Comparison of ENCODE assay signal across 8 mouse cellular contexts in genomic region chr5:32459251-32459881, GRCm38 (mm10). TPM values are rescaled to one million over a fixed set of nuclear protein-coding genes. Genes with fewer than 3 reads are reported as not detected.
DNase-seq lines count a peak whose midpoint lies in the region; ATAC-seq lines count a peak whose summit lies in the region.

No protein-coding gene starts in this region.

- peak; percentile 82 for ATAC-seq in kidney, embryonic 15.5 days (replicated peaks; ENCODE audit: low FRiP score)
- peak; percentile 3 for ATAC-seq in activated CD4-positive, CD25-positive, alpha-beta regulatory T cell, adult 4 months
- peak; percentile 85 for ATAC-seq in forebrain, embryonic 13.5 days
- peak; percentile 77 for ATAC-seq in monocyte, adult 5-6 weeks (replicated peaks; ENCODE audit: insufficient number of reproducible peaks, low FRiP score, low TSS enrichment, poor library complexity, severe bottlenecking)

- DNase-seq in kidney, adult 18-20 months, result no peak
- DNase-seq in B cell, adult 2 months, result peak; percentile 80
- DNase-seq in limb, embryonic 10.5 days (ENCODE audit: low spot score), result peak; percentile 92
- no peak for DNase-seq in urinary bladder, postnatal 14 days (ENCODE audit: low spot score)

- peak overlapping the region; percentile 88 for H3K4me3 ChIP-seq in kidney, embryonic 15.5 days (replicated peaks)
- H3K4me3 ChIP-seq in forebrain, embryonic 13.5 days, result peak overlapping the region; percentile 68
- peak overlapping the region; percentile 98 for H3K4me3 ChIP-seq in limb, embryonic 10.5 days

- peaks cover 23% of the 10 kb centered on the region for H3K4me1 ChIP-seq in kidney, embryonic 15.5 days
- peaks cover 18% of the 10 kb centered on the region for H3K4me1 ChIP-seq in forebrain, embryonic 13.5 days
- peaks cover 8% of the 10 kb centered on the region; the same call in 1 of the 2 replicates for H3K4me1 ChIP-seq in limb, embryonic 10.5 days

- peak overlapping the region; percentile 99 for H3K27ac ChIP-seq in kidney, embryonic 15.5 days
- peak overlapping the region; percentile 99 for H3K27ac ChIP-seq in forebrain, embryonic 13.5 days
- H3K27ac ChIP-seq in limb, embryonic 10.5 days, result peak overlapping the region; percentile 100

- no peaks in the 10 kb centered on the region for H3K27me3 ChIP-seq in kidney, embryonic 15.5 days
- H3K27me3 ChIP-seq in forebrain, embryonic 13.5 days, result no peaks in the 10 kb centered on the region
- H3K27me3 ChIP-seq in limb, embryonic 10.5 days (ENCODE audit: low read depth, poor library complexity, severe bottlenecking), result no peaks in the 10 kb centered on the region

- no peaks in the 10 kb centered on the region for H3K36me3 ChIP-seq in kidney, embryonic 15.5 days
- H3K36me3 ChIP-seq in forebrain, embryonic 13.5 days (ENCODE audit: poor library complexity, severe bottlenecking), result no peaks in the 10 kb centered on the region
- H3K36me3 ChIP-seq in limb, embryonic 10.5 days, result no peaks in the 10 kb centered on the region

- no peaks in the 10 kb centered on the region for H3K9me3 ChIP-seq in kidney, embryonic 15.5 days (replicated peaks)
- H3K9me3 ChIP-seq in forebrain, embryonic 13.5 days (replicated peaks), result no peaks in the 10 kb centered on the region
- H3K9me3 ChIP-seq in limb, embryonic 10.5 days (replicated peaks), result no peaks in the 10 kb centered on the region

- H3K9ac ChIP-seq in kidney, embryonic 15.5 days, result peak overlapping the region; percentile 99
- H3K9ac ChIP-seq in forebrain, embryonic 13.5 days, result peak overlapping the region; percentile 95

- peak overlapping the region; percentile 62 for H3K4me2 ChIP-seq in kidney, embryonic 15.5 days
- peak overlapping the region; percentile 67 for H3K4me2 ChIP-seq in forebrain, embryonic 13.5 days

- WGBS in kidney, embryonic 15.5 days, result under 1% methylated on average over 35 of the region's 63 CpGs
- under 1% methylated on average over 43 of the region's 63 CpGs for WGBS in forebrain, embryonic 13.5 days
- under 1% methylated on average over 49 of the region's 63 CpGs for WGBS in limb, embryonic 10.5 days

RNA-seq across cellular contexts. Expression of gene Ppp1cb, which starts 0.7 kb away (rescaled TPM):
- polyA plus RNA-seq in kidney, embryonic 15.5 days (2015; fragmentation: Nextera tagmentation; extraction: Ambion mirVana), result 213 and 221 TPM in 2 replicates
- 100 to 1,000 TPM in 1 of 2 experiments, 10 to 100 TPM in 1; 85.8 to 154 TPM for polyA plus RNA-seq in activated CD4-positive, CD25-positive, alpha-beta regulatory T cell, adult 4 months (2017; shearing (Covaris generic))
- polyA plus RNA-seq in forebrain, embryonic 13.5 days (2015; fragmentation: Nextera tagmentation; extraction: Ambion mirVana), result 213 and 246 TPM in 2 replicates
- polyA plus RNA-seq in limb, embryonic 10.5 days (2016; fragmentation: Nextera tagmentation; extraction: Ambion mirVana), result 206 and 237 TPM in 2 replicates
- 454 to 494 TPM (median 475 TPM) in 3 replicates for total RNA-seq in monocyte, adult 5-6 weeks (2017)

Comparison
In these comparisons a context has a peak if more than half of its experiments do, and no peak if none do; other contexts are left out.
1. ATAC-seq: peak in every context shown above with its lines; median percentile 85 in forebrain, embryonic 13.5 days; 82 in kidney, embryonic 15.5 days; 77 in monocyte, adult 5-6 weeks; 3 in activated CD4-positive, CD25-positive, alpha-beta regulatory T cell, adult 4 months.
2. DNase-seq: peak in B cell, adult 2 months (2 of 2) and limb, embryonic 10.5 days (single experiment); none in kidney, adult 18-20 months (single experiment) and urinary bladder, postnatal 14 days (single experiment).
3. Peak in every context shown above with its lines, with median percentiles within 50 percentile points of each other: H3K27ac ChIP-seq and H3K4me3 ChIP-seq.